Mouse (Mus musculus): ENCODE data around the gene Wscd2.

- TF ChIP-seq CTCF (IDR thresholded peaks at IDR 0.05 in 2 of 3, conservative IDR thresholded peaks at IDR 0.05 in 1 of 3; ENCODE audit: control insufficient read depth in 1 of 3, insufficient read depth in 1 of 3, low read depth in 2 of 3, low read length in 3 of 3, poor library complexity in 1 of 3, severe bottlenecking in 1 of 3) (peak in 2 of 3 experiments; percentile 17 to 32; a peak in 3 of 6 replicates), MYC (IDR thresholded peaks at IDR 0.05; ENCODE audit: low read depth, low read length) (no peak), POLR2A (IDR thresholded peaks at IDR 0.05; ENCODE audit: control insufficient read depth in 1 of 2, insufficient read depth in 1 of 2, low read depth in 1 of 2, low read length in 2 of 2, poor library complexity in 1 of 2) (no peak), BHLHE40 (IDR thresholded peaks at IDR 0.05; ENCODE audit: borderline replicate concordance, low read depth, low read length) (no peak), MAZ (IDR thresholded peaks at IDR 0.05; ENCODE audit: low read depth, low read length) (no peak), HCFC1 (IDR thresholded peaks at IDR 0.05; ENCODE audit: low read depth, low read length) (no peak)
Observed at GRCm38 (mm10) chr5:113547949-113548700, 58.0 kb downstream of the Wscd2 start.
